Mouse (Mus musculus) heart, embryonic 13.5 days (tissue): ENCODE results near the gene Nek9. TPM values are rescaled to one million over a fixed set of nuclear protein-coding genes. Genes with fewer than 3 reads are reported as not detected.

Source experiments
- ATAC-seq: fragments of 200-750 bp; cut with Nextera tagmentation; 2 replicates; pipeline ENCODE4 v1.8.0; 2017; ENCODE audit warnings: moderate TSS enrichment; ENCODE audit not compliant: insufficient number of reproducible peaks, low FRiP score, low TSS enrichment; ENCODE audit errors: extremely low read depth
- H3K27ac ChIP-seq: fragments of 300-500 bp; sonication (generic); replicated peaks from 2 replicates; pipeline ENCODE4 v1.5.1; 2015; ENCODE audit warnings: moderate library complexity, mild to moderate bottlenecking, inconsistent platforms
- H3K27me3 ChIP-seq: fragments of 300-500 bp; sonication (generic); replicated peaks from 2 replicates; pipeline ENCODE4 v1.6.1; 2015; ENCODE audit warnings: mild to moderate bottlenecking, inconsistent platforms
- H3K36me3 ChIP-seq: fragments of 300-500 bp; sonication (generic); 2 replicates; pipeline ENCODE4 v1.6.1; 2015; ENCODE audit warnings: mild to moderate bottlenecking, inconsistent platforms
- H3K4me1 ChIP-seq: fragments of 300-500 bp; sonication (generic); 2 replicates; pipeline ENCODE4 v1.6.1; 2015; ENCODE audit warnings: inconsistent platforms
- H3K4me2 ChIP-seq: fragments of 300-500 bp; sonication (generic); 2 replicates; pipeline ENCODE4 v1.6.1; 2015; ENCODE audit warnings: inconsistent platforms, mild to moderate bottlenecking, moderate library complexity
- H3K4me3 ChIP-seq: fragments of 300-500 bp; sonication (generic); 2 replicates; pipeline ENCODE4 v1.5.1; 2015; ENCODE audit warnings: moderate library complexity, mild to moderate bottlenecking, inconsistent platforms
- H3K9ac ChIP-seq: fragments of 300-500 bp; sonication (generic); 2 replicates; pipeline ENCODE4 v1.6.1; 2015; ENCODE audit warnings: inconsistent platforms, mild to moderate bottlenecking, moderate library complexity
- H3K9me3 ChIP-seq: fragments of 300-500 bp; sonication (generic); 2 replicates; pipeline ENCODE4 v1.6.1; 2016; ENCODE audit warnings: inconsistent platforms
- WGBS: fragments of 180-500 bp; shearing (Covaris S2); methylation state at CpG from one replicate; pipeline ENCODE4 v1.1.7; 2015; ENCODE audit warnings: mixed read lengths; 5-methylcytosine and 5-hydroxymethylcytosine counted together
- polyA plus RNA-seq: library from polyadenylated mRNA; unstranded; fragments of >200 nt; fragmentation: Nextera tagmentation; extraction: Ambion mirVana; gene quantifications from 2 replicates; pipeline ENCODE4 v1.2.1, GENCODE M21; 2015

The Nek9 gene
- polyA plus RNA-seq, 1 experiment from 2014 or later, result 19.2 TPM

GRCm38 (mm10) chr12:85256074-85256751, 82.9 kb downstream of the Nek9 start:
- peak overlapping the region; percentile 82 for H3K27ac ChIP-seq

GRCm38 (mm10) chr12:85252083-85252482, 87.1 kb downstream of the Nek9 start:
- Histone ChIP-seq H3K4me2 (no peak overlapping the region), H3K9ac (no peak overlapping the region), H3K4me3 (no peak overlapping the region), H3K27me3 (no peaks in the 10 kb centered on the region), H3K27ac (no peak overlapping the region), H3K9me3 (peaks cover 11% of the 10 kb centered on the region; the same call in 1 of the 2 replicates), H3K4me1 (peaks cover 13% of the 10 kb centered on the region), H3K36me3 (peaks cover 23% of the 10 kb centered on the region)
- no peak for ATAC-seq
- 67% methylated on average over 3 of the region's 3 CpGs for WGBS

More at GRCm38 (mm10) chr12:85256074-85256751, 82.9 kb downstream of the Nek9 start:
- H3K9me3 ChIP-seq, result no peaks in the 10 kb centered on the region
- H3K36me3 ChIP-seq, result peaks cover 18% of the 10 kb centered on the region
- 54% methylated on average over 7 of the region's 7 CpGs for WGBS
- H3K4me1 ChIP-seq, result peaks cover 16% of the 10 kb centered on the region
- H3K27me3 ChIP-seq, result no peaks in the 10 kb centered on the region
- no peak for ATAC-seq
- no peak overlapping the region for H3K9ac ChIP-seq
- H3K4me2 ChIP-seq, result no peak overlapping the region
- H3K4me3 ChIP-seq, result no peak overlapping the region

Other genes with a start within 250 kb of the Nek9 start
- gene Prox2, start 228.6 kb downstream of the Nek9 start, polyA plus RNA-seq, result 1.9 and 2.8 TPM in 2 replicates
- 176 and 193 TPM in 2 replicates for gene Dlst, start 228.5 kb downstream of the Nek9 start, polyA plus RNA-seq
- 1.2 and 1.3 TPM in 2 replicates for gene Rps6kl1, start 188.1 kb downstream of the Nek9 start, polyA plus RNA-seq
- 8.4 and 9.1 TPM in 2 replicates for gene Pgf, start 161.6 kb downstream of the Nek9 start, polyA plus RNA-seq
- 54.8 and 55.9 TPM in 2 replicates for gene Eif2b2, start 119.9 kb downstream of the Nek9 start, polyA plus RNA-seq
- 5.0 and 5.7 TPM in 2 replicates for gene Mlh3, start 68.8 kb downstream of the Nek9 start, polyA plus RNA-seq
- 59.2 and 66.6 TPM in 2 replicates for gene Acyp1, start 50.9 kb downstream of the Nek9 start, polyA plus RNA-seq
- 0.55 and 0.62 TPM in 2 replicates for gene Zc2hc1c, start 50.8 kb downstream of the Nek9 start, polyA plus RNA-seq
- 279 and 292 TPM in 2 replicates for gene Tmed10, start 35.5 kb upstream of the Nek9 start, polyA plus RNA-seq
- 5.1 and 5.4 TPM in 2 replicates for gene Fos, start 134.5 kb upstream of the Nek9 start, polyA plus RNA-seq